Mouse (Mus musculus) cerebellum, adult 8-10 months (tissue): ENCODE measurements around the gene Surf2.

Experiments used
- DNase-seq: peaks from one replicate; pipeline ENCODE4 v3.0.0; 2022

The Surf2 gene

GRCm38 (mm10) chr2:26914148-26914941, 1.8 kb upstream of the Surf2 start:
- DNase-seq: no peak

DNA sequence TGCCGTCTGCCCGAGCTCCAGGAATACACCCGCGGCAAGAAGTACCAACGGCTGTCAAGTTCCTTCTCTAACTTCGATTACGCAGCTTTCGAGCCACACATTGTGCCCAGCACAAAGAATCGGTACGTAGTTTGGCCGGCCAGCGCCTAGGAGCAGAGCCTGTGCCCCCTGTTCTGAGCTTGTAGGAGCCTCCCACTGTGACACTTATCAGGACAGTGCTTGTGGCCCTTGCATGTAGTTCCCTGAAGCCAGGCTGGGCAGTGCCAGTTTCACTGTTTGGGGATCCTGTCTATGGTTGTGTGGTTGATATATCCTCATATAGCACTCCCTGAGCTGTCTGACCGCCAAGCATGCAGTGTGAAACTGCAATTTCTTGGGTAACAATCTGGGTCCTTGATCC, 571 bp downstream of the Surf2 start:
- no peak for DNase-seq

- no peak for DNase-seq
Observed at GRCm38 (mm10) chr2:26919684-26920083, 3.5 kb downstream of the Surf2 start.

GRCm38 (mm10) chr2:26920190-26920855, 4.2 kb downstream of the Surf2 start:
- no peak for DNase-seq

- no peak for DNase-seq
Observed at GRCm38 (mm10) chr2:26921784-26922183, 5.6 kb downstream of the Surf2 start.

DNA sequence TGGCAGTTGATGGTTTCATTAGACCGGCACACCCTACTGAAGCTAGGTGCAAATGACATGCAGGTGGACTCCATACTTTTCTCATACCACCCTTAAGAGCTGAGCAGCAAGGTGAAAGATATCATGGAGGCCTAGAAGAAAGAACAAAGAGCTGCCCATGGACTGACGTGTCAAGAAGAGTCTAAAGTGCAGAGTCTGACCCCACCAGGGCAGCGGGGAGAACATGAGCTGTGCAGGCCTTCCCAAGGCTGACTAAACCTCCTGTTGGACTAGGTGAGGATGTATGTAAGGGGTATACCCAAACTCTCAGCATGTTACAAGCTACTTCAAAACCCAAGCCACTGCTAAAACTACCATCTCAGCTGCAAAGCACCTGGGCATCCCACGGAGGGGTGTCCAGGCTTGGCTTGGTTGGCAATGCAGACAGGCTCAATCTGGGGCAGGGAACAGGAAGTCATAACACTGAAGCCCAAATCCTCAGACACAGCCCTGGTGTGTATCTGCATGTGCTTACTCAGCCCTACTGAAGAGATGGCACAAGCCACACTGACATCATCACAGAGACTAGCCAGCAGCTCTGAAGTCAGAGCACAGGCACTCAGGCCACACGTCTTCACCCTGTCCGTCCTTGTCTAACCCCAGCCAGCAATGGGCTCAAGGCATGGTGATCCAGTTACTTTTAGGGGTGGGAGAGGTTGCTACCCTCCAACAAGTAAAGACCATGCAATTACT, 11.7 kb downstream of the Surf2 start:
- DNase-seq: no peak

GRCm38 (mm10) chr2:26930390-26930789, 14.2 kb downstream of the Surf2 start:
- peak; percentile 71 for DNase-seq

GRCm38 (mm10) chr2:26932473-26933303, 16.5 kb downstream of the Surf2 start:
- DNase-seq: peak; percentile 47

GRCm38 (mm10) chr2:26933304-26934055, 17.3 kb downstream of the Surf2 start, which contains the start of the genes Surf4 and Stkld1:
TSS of gene Surf4 (minus strand) at chr2:26933928.
TSS of gene Stkld1 (plus strand) at chr2:26934047.
- peak; percentile 89 for DNase-seq

DNA sequence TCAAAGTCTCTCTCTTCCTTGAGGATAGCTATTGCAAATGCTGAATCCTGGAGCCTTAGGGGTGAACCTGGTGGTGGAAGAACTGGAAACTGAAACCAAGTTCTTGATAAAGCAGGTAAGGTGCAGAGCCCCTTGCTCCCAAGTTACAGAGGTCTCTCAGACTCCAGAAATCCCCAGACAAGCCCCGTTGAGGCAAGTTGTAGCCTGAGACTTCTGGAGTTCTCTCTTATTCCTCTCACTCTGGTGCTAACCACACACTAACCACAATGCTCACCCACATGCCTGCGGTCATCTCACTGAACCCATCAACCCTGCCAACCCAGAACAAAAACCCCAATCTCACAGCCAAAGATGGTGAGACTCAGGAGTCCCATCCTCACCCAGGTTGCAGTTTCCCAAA, 19.1 kb downstream of the Surf2 start:
- DNase-seq: no peak

- no peak for DNase-seq
Observed at GRCm38 (mm10) chr2:26936425-26936824, 20.3 kb downstream of the Surf2 start.

DNA sequence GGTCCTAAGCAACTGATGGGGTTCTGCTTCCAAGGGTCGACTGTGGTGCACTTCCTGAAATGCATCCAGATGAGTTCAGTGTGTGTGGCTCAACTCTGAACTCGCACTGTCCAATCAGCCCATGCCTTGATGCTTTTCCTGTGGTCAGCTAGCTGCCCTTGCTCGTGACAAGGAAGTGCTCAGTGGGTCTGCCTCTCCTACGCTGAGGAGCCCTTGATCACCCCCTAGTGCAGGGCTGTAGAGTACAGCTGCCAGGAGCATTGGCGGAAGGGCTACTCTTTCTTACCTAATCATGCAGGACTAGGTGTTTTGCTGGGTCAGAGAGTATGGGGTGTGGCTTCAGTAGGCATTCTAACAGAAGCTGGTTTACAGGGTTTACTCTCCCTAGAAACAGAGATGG, 25.4 kb downstream of the Surf2 start:
- no peak for DNase-seq

- no peak for DNase-seq
Observed at GRCm38 (mm10) chr2:26943253-26943652, 27.1 kb downstream of the Surf2 start.

- no peak for DNase-seq
Observed at GRCm38 (mm10) chr2:26950411-26950810, 34.2 kb downstream of the Surf2 start.

- DNase-seq: no peak
Observed at GRCm38 (mm10) chr2:26951346-26951905, 35.3 kb downstream of the Surf2 start.

- DNase-seq: no peak
Observed at GRCm38 (mm10) chr2:26952193-26952592, 36.0 kb downstream of the Surf2 start.

GRCm38 (mm10) chr2:26952866-26953265, 36.7 kb downstream of the Surf2 start:
- DNase-seq: no peak

DNA sequence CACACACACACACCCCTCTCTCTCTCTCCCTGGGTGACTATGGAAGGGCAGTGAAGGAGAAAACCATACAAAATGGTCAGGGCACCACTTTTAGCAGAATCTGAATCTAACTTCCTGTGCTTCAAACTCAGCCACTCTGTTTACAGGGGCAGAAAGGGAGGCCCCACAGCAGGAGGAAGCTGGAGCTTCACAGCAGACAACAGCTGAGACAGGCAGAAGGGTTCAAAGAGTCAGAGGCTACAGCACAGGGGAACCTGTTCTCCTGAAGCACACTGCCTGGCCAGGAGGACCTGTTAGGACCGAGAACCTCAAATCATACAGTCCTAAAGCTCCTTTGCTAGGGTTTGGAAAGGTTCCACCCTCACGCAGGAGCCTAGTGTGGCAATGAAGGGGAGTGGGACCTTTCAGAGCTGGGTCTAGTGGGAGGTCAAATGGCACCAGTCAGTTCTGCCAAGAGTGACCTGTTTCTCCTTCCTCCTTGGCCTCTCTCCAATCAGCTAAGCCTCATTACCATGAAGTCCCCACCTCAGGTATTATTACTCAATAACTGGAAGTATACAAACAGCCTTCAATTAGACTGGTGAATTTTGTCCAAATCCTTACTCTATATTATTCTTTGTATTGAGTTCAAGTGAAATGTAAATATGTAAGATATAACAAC, 38.7 kb downstream of the Surf2 start:
- no peak for DNase-seq

DNA sequence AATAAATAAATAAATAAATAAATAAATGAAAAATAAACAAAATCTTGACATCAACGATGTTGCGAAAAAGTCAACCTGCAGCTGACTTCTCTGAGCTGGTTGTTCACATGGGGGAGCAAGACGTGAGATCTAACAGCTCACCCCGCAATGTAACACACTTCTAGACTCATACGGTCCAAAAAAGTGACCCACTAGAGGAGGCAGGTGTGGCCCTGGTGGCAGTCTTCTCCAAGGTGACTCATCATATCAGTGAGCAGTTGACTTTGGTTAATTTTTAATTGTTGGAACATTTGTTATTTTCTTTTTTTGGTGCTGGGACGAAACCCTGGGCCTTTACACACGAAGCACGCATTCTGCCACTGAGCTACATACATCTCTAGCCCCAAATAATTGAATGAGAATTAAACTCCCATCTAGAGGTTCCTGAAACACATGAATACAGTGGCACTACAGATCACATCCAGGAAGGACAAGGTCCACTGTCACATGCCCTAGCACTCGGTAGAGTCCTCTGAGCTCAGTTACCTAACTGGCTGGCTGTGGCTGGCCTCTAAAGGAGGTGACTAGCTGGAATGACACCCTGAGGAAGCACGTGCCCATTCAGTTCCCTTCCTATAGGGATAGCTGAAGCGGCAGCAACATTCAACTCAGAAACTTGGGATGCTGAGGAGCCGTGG, 40.8 kb downstream of the Surf2 start:
- DNase-seq: no peak

DNA sequence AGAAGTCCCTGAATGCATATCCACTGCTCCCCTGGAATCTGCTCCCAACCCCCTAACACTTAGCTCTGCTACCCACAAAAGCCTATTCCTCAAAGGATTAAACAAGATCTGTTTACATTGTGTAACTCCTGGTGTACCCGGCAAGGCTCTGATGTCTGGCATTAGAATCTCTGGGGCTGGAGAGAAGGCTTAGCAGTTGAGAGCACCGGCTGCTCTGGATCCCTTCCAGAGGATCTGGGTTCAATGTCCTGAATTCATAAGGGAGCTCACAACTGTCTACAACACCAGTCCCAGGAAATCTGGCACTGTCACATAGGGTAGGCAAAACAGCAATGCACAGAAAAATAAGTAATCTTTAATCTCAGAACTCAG, 41.3 kb downstream of the Surf2 start:
- DNase-seq: no peak

DNA sequence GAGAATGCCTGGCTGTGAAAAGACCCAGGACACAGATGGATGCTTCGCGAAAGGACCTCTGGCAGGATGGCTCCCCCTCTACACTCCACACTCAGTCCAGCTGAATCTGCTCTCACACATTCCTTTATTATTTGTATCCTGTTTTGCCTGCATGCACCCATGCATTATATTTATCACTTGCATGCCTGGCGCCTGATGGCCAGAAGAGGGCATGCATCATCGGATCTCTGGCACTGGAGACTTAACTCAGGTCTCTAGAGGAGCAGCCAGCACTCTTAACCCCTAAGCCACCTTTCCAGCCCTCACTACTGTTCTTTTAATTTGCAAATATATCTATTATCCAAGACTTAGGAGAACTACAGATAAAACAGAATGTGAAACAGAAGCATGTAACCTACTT, 44.6 kb downstream of the Surf2 start:
- DNase-seq: no peak
